Mouse (Mus musculus): ENCODE measurements around the gene Mesd. TPM values are rescaled to one million over a fixed set of nuclear protein-coding genes. Genes with fewer than 3 reads are reported as not detected.

Gene Mesd
- total RNA-seq, 2 experiments from 2014 or later, result 55.4 to 60.3 TPM

DNA sequence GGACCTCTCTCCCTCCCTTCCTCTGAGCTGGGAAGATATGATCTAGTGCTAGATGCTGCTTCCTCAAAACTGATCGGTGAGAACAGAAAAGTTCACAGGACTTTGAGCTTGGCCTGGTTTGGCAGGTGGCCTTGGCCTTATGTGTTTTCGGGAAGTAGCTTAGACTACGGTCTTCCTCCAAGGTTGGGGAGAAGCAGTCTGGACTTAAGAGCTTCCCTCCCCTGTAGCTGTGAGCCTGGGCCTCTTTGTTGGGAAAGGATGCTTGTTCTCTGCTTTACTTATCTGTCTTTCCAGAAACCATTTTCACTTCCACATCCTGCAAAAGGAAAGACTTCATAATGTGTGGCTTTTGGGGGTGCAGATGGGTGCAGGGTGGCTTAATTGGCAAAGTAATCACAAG lies 20.6 kb downstream of the Mesd start:
- DNase-seq, result no peak
- intact Hi-C loops (cut with DNase I), result no loop called here

GRCm38 (mm10) chr7:83911909-83912308 lies 27.6 kb downstream of the Mesd start:
- intact Hi-C loops (cut with DNase I), result loop anchor here (5.0 to 10.0 kb wide), 3 partner anchors 175 to 443 kb away; partner anchors contain the start of gene Cemip
- no peak for DNase-seq

- DNase-seq, result no peak
- intact Hi-C loops (cut with DNase I), result loop anchor here (5.0 to 10.0 kb wide), 3 partner anchors 174 to 441 kb away; partner anchors contain the start of gene Cemip
Measured at GRCm38 (mm10) chr7:83913405-83913932, 29.2 kb downstream of the Mesd start.

DNA sequence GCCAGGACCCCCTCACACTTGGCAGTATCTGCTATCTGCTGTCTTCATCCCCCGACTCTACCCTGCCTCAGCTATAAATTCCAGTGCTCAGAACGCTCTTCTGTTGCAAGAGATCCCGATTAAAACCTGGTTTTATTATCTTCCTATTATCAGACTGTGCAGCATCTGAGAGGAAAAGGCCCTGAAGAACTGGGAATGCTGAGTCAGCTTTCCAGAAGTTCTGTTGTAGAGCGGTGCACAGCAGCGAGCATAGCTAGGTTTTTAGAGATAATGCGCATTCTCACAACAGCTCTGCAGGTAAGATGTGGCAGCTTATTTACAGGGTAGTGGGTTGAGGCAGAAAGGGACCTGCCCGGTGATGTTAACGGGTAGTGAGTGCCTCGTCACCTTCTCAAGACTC lies 29.7 kb downstream of the Mesd start:
- no peak for DNase-seq
- intact Hi-C loops (cut with DNase I), result loop anchor here (5.0 to 10.0 kb wide), 3 partner anchors 173 to 441 kb away; partner anchors contain the start of gene Cemip

DNA sequence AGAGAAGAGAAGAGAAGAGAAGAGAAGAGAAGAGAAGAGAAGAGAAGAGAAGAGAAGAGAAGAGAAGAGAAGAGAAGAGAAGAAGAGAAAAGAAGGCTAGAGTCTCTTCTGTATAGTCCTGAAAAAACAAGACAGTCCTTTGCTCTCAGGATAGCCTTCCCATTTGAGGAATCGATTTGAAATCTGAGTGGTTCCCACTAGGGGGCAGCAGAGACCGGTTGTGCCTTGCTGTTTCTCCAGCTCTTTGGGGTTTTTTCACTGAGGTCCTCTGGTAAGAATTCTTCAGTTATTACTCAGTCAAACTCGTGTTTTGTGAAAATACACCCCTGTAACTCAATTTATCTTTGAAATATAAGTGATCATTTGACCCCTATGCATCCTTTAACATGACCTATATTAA lies 30.3 kb downstream of the Mesd start:
- intact Hi-C loops (cut with DNase I), result loop anchor here (5.0 to 10.0 kb wide), 3 partner anchors 173 to 440 kb away; partner anchors contain the start of gene Cemip
- DNase-seq, result peak; percentile 88

DNA sequence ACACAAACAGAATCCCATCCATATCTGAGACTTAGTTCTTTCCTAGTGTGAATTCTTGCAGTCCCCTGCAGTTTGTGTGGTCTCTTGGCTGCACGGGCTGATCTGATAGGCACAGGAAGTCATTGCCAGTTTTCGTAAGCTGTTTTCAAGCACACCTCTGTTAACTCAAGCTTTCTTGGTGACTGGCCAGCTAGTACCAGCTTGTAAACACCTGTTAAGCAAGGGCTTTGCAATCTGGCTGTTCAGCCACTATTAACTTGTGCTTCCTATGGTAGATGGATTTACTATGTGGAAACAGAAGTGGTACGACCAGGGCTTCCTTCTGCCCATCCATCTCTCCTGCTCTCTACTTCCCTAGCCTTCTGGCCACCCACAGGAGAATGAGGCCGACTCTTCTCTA lies 36.0 kb downstream of the Mesd start:
- no peak for DNase-seq
- intact Hi-C loops (cut with DNase I), result no loop called here

DNA sequence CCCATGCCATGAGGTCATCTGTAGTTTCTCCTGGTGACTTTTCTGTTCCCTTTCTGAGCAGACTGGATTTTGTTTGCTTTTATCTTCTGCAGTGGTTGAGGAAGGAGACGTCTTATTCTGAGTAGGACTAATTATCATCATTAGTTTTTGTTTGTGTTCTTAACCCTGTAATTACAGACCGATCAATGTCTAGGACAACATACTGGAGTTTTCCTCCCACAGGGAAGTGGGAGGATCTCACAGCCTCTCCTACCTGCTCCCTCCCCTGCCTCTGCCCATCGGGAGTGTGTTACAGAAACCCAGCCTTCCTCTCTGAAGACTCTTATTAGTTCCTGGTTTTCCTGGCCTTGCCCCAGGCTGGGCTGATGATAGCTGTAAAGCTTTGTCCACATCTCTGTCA lies 37.4 kb downstream of the Mesd start:
- intact Hi-C loops (cut with DNase I), result no loop called here
- no peak for DNase-seq

GRCm38 (mm10) chr7:83939017-83939721 lies 54.9 kb downstream of the Mesd start:
- intact Hi-C loops (cut with DNase I), result no loop called here
- DNase-seq, result no peak

- no peak for DNase-seq
- intact Hi-C loops (cut with DNase I), result no loop called here
Measured at GRCm38 (mm10) chr7:83940136-83940535, 55.9 kb downstream of the Mesd start.

- DNase-seq, result no peak
- intact Hi-C loops (cut with DNase I), result no loop called here
Measured at GRCm38 (mm10) chr7:83941701-83942101, 57.4 kb downstream of the Mesd start.

DNA sequence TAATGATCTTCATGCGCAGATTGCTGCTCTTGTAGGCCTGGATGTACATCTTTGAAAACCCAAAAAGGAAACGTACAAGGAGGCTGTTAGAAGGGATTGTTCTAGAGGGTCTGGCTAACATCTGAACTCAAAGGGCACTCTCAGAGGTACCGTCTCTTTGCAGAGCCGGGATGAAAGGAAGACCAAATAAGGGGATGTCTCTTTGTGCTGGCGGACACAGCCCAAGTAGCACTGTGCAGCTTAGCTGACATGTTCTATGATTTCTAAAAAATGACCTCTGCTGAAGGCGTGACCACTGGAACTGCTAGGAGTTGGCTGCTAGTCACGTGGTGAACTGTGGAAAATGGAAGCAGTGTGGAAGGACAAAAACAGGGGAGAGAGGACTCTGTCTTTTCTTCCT lies 64.5 kb downstream of the Mesd start:
- intact Hi-C loops (cut with DNase I), result no loop called here

GRCm38 (mm10) chr7:83949662-83950061 lies 65.4 kb downstream of the Mesd start:
- intact Hi-C loops (cut with DNase I), result no loop called here
- no peak for DNase-seq

More for the DNA sequence above, 64.5 kb downstream of the Mesd start:
- DNase-seq, result no peak

Other genes with a start within 250 kb of the Mesd start
- 1 to 10 TPM; 1.6 TPM for gene Il16, start 138.7 kb upstream of the Mesd start, total RNA-seq (2021)
- 1 to 10 TPM; 1.0 to 1.1 TPM for gene Cfap161, start 89.6 kb upstream of the Mesd start, total RNA-seq (2021)
- 10 to 100 TPM; 20.5 to 20.7 TPM for gene Tlnrd1, start 161 bp upstream of the Mesd start, total RNA-seq (2021)
- 10 to 100 TPM; 10.1 to 11.8 TPM for gene Cemip, start 202.0 kb downstream of the Mesd start, total RNA-seq (2021)

All from left cerebral cortex, postnatal 4 days (tissue).